Mouse (Mus musculus) cerebellum, adult 11-12 months (tissue): Measurements from ENCODE around the gene Brd1.
"Not testable (repeated sequence)": the region's sequence is repeated elsewhere in the genome, so short reads cannot be mapped to it uniquely, and the experiment has no call there.

Experiments used
- DNase-seq: peaks from one replicate; pipeline ENCODE4 v3.0.0; 2022

Brd1 gene

GRCm38 (mm10) chr15:88727204-88727603 is 6.8 kb downstream of the Brd1 start:
- no peak for DNase-seq

DNA sequence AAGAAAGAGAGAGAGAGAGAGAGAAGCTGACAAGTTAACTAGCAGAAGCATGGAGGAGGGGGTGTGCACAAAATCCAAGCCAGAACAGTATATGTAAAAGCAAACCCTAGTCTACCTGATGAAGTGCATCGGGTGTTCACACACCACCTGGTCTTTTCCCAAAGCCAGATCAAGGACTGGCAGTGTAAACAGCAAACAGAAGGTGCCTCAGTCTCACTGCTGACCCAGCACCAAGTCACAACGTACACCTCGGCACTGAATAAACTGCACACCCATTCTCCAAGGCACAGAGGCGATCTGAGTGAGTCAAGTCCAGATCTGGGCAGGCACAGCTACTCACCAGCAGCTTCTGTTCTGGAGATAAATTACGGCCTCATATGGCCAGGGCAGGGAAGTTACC is 9.0 kb downstream of the Brd1 start:
- peak; percentile 51 for DNase-seq

DNA sequence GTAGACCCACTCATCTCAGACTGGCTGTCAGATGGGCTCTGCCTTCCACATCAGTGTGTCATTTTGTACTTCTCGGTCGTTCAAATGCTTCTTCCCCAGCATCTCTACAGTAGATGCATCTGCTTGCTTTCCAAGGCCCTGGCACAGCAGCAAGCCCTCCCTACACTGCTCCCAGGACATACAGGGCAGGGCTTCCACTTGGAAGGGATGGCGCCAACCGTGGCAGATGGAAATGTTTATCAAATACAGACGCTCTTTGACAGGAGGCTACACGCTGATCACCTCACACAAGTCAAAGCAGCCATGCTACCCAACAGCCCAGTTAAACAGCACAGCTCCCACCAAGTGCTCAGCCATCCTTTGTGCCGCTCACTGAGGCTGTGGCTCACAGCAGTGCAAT is 9.7 kb downstream of the Brd1 start:
- peak; percentile 82 for DNase-seq

DNA sequence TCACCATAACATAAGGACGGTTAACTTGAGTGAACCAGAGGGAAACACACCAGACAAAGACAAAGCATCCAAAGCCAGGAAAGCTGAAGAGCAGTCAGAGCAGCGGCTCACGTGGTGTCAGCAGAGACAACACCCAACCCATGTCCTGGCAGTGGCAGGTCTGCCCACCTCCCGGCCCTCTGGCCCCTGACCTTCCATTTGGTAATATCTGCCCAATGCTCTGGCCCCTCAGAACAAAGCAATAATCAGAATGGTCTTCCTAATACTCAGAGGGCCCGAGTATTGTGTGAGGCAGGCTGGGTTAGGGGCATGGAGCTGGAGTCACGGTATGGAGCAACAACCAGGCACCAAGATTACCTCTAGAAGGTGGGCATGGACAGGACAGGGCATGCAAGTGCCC is 10.8 kb downstream of the Brd1 start:
- no peak for DNase-seq

GRCm38 (mm10) chr15:88717239-88717638 is 16.8 kb downstream of the Brd1 start:
- DNase-seq, result no peak

GRCm38 (mm10) chr15:88716350-88716749 is 17.7 kb downstream of the Brd1 start:
- DNase-seq, result no peak

DNA sequence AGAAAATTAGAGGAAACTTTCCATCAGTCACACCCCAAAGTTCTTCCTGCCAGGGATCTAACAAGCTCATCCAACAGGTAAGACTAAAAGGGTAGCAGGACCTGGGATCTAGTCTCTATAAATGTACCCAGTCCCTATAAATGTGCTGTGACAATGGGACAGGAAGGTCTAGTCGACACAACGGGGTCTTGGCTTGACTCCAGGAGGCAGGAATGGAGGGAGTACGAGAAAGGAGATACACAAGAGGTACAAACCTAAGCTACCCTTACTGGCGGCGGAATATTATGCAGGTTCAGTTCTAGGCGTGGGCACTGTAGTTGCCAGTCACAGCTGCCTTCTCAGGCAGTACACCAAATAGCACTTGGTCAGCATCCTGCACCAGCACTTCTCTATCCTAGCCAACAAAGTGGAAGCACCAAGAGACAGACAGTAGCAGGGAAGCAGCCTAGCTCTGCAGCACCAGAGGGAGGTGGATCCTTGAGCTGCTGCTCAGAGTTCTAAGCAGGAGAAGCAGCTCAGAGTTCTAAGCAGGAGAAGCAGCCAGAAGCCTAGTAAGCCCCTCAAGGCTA is 19.9 kb downstream of the Brd1 start:
- DNase-seq, result no peak

GRCm38 (mm10) chr15:88712501-88712900 is 21.5 kb downstream of the Brd1 start:
- no peak for DNase-seq

GRCm38 (mm10) chr15:88709878-88710277 is 24.2 kb downstream of the Brd1 start:
- no peak for DNase-seq

DNA sequence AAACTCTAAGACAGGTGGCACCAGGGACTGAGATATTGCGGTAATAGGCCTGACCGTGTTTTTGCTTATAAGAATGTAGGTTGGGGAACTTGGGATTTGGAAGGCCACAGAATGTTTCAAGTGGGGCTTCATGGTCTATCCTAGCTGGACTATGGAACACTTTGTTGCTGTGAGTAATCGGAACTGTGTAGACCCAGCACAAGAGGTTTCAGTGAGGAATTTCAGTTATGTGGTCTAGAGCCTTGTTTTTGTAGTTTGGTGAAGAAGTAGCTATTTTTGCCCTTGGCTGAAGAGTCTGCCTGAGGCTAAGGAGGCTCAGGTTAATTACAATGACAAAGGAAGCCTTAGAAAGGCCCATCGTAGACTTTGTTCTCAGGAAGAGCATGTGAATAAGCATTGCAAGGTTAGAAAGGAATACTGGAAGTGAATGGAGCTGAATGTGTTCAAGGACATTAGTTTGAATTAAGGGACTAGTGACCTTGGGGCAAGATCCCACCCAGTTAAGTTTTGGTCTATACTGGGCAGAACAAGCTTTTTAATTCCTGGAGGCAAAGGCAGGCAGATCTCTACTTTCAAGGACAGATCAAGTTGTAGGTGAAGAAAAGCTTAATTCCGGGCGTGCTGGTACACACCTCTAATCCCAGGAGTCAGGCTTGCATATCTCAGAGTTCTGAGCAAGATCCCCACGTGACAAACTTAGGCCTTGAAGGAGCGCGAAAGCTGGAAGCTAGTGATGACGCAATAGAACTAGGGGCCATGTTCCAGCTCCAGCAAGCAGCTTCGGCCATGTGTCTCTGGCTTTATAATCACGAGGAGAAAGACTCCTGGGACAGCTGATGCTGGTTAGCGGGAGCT is 25.1 kb downstream of the Brd1 start:
- DNase-seq, result no peak

DNA sequence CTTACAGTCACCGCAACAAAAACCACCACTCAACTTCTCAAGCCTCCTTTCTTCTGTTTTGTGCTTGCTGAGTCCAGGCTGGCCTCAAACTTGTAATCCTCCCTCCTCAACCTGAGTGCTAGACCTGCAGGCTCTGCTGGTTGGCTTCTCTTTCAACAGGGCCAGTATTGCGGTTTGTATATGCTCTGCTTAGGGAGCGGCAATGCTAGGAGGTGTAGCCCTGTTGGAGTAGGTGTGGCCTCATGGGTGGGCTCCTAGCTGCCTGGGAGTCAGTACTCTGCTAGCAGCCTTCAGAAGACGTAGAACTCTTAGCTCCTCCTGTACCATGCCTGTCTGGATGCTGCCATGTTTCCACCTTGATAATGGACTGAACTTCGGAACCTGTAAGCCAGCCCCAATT is 25.8 kb downstream of the Brd1 start:
- DNase-seq, result no peak

DNA sequence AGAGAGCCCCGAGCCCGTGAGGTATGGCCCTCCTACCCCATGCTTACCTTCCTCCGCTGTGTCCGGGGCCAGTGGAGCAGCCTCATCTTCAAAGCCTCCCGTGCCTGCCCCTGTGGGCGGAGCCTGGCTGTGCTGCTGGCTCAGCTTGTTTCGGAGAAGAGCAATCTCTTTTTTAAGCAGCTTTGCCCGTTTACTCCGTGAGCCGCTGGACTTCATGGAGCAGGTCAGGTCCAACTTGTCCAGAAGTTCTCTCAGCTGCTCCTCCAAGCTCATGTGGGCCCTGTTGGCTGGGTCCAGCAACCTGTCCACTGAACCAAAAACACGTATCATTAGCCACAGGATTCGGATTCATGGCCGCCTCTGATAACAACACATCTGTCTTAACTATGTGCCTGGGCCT is 27.0 kb downstream of the Brd1 start:
- DNase-seq, result not testable (repeated sequence)

- no peak for DNase-seq
Measured at GRCm38 (mm10) chr15:88706320-88706719, 27.7 kb downstream of the Brd1 start.

DNA sequence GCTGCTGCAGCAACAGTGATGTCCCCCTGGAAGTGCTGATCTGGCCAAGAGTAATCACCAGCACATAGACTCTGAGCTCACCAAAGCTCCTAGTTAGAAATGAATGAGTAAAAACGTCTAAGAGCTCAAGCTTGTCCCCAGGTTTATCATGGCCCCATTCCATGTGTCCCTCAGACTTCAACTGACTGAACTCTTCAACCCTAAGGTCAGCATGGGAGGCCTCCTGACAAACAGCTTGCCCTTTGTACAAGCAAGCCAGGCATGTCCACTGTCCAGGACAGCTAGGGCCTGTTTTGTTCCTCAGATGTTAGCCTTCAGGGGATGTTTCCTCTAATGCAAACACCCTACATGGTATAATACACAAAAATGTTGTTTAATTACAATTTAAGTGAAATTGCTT is 29.7 kb downstream of the Brd1 start:
- DNase-seq, result no peak

- DNase-seq, result no peak
Measured at GRCm38 (mm10) chr15:88702501-88702900, 31.5 kb downstream of the Brd1 start.

- no peak for DNase-seq
Measured at GRCm38 (mm10) chr15:88700759-88701158, 33.3 kb downstream of the Brd1 start.

DNA sequence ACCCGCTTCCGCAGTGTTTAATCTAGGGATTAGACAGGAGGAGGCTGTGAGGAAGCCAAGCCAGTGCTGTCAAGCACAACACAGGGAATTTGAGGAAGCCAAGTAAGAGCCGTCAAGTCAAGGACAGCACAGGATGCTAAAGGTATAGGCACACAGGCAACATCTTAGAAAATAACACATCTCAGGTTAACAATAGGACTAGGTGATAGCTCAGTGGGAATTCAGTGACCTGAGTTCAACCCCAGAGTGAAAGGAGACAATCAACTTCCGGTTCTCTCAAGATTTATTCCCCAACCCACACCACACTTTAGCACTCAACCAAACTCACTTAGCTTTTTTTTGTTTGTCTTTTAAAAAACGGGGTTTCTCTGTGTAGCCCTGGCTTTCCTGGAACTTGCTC is 34.5 kb downstream of the Brd1 start:
- DNase-seq, result no peak

GRCm38 (mm10) chr15:88697586-88697985 is 36.4 kb downstream of the Brd1 start:
- no peak for DNase-seq

DNA sequence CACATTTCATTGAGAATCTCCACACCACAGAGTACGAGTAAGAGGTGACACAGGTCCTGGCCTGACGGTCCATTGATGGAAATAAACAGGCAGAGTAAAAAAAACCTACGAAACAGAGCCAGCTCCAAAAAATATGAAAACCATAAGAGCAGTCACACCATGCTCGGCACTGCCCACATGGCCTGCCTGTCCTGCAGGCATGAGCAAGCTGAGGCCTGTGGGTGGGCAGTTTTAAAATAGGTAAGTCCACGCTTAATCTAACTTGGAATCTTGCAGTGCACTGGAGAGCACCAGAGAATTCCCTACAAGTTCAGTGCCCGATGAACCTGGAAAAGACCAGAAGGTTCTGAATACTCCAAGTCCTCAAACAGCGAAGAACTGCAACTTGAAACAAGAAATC is 38.0 kb downstream of the Brd1 start:
- no peak for DNase-seq

DNA sequence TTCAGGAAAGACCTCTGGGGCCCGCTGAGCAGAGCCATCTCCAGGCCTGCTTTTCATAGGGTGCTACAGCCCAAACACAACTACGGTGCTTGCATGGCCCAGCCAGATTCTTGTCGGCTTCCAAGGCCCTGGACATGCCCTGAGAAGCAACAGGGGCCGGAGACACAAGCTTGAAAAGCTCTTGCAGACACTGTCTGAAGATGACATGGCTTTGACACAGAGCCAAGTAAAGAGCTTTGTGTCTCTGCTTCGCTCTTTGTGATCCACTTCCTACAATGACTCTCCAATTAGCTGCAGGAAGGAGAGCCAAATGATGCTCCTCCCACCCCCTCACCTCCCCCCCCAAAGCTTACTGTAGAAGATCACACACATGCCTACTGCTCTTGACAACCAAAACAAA is 40.0 kb downstream of the Brd1 start:
- DNase-seq, result no peak

- no peak for DNase-seq
Measured at GRCm38 (mm10) chr15:88692720-88693119, 41.3 kb downstream of the Brd1 start.

- DNase-seq, result no peak
Measured at GRCm38 (mm10) chr15:88691129-88691528, 42.9 kb downstream of the Brd1 start.

DNA sequence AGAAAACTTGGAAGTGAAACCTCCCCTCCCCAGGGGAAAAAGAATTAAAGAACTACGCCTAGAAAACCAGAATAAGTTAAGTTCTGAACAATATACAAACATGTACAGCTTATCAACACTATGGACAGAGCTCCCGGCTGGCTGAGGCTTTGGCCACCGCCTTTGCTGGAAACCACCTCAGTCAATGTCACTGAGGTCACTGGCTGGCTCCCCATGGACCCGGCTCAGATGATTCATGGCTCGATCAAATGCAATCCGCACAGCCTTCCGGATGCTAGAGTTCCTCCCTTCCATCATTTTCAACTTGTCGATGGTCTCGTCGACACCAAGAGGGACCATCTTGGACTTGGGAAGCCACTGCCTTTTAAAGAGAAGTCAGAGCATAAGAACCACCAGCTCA is 45.9 kb downstream of the Brd1 start:
- DNase-seq, result no peak

GRCm38 (mm10) chr15:88686725-88687124 is 47.3 kb downstream of the Brd1 start:
- DNase-seq, result no peak

GRCm38 (mm10) chr15:88684039-88684438 is 50.0 kb downstream of the Brd1 start:
- DNase-seq, result no peak
